Mouse (Mus musculus): ENCODE measurements around the gene Gm12166. TPM values are rescaled to one million over a fixed set of nuclear protein-coding genes. Genes with fewer than 3 reads are reported as not detected.

The Gm12166 gene
- total and polyA plus RNA-seq, 3 experiments = 1.2 to 4.6 (median 1.6) TPM

- Histone ChIP-seq H3K79me2 (replicated peaks; ENCODE audit: control insufficient read depth, insufficient read depth, low read length) (0 out of 2 replicates have a peak, but pooled peaks cover 2% of the 10 kb centered on the region), H3K27ac (peak overlapping the region; percentile 34), H3K36me3 (ENCODE audit: control insufficient read depth, insufficient read depth, low read length) (peaks cover 27% of the 10 kb centered on the region), H3K27me3 (ENCODE audit: control insufficient read depth, insufficient read depth, low read length) (no peaks in the 10 kb centered on the region), H3K4me3 (no peak overlapping the region), H3K4me1 (ENCODE audit: control insufficient read depth, insufficient read depth, low read length) (peaks cover 30% of the 10 kb centered on the region), H3K9ac (ENCODE audit: low read depth, low read length) (no peak overlapping the region)
- DNase-seq = no peak
- no peak for TF ChIP-seq EP300 (IDR thresholded peaks at IDR 0.05; ENCODE audit: insufficient read depth, low read depth, low read length)
- intact Hi-C loops (cut with DNase I) = no loop called here
- 67% methylated on average over 5 of the region's 5 CpGs for WGBS
Observed at GRCm38 (mm10) chr11:46060651-46061020, 8.5 kb upstream of the Gm12166 start.

GRCm38 (mm10) chr11:46059887-46060650 is 7.9 kb upstream of the Gm12166 start:
- Histone ChIP-seq H3K4me1 (ENCODE audit: control insufficient read depth, insufficient read depth, low read length) (peaks cover 25% of the 10 kb centered on the region), H3K79me2 (replicated peaks; ENCODE audit: control insufficient read depth, insufficient read depth, low read length) (0 out of 2 replicates have a peak, but pooled peaks cover 2% of the 10 kb centered on the region), H3K9ac (ENCODE audit: low read depth, low read length) (no peak overlapping the region), H3K27ac (peak overlapping the region; percentile 38; the same call in 1 of the 2 replicates), H3K4me3 (no peak overlapping the region), H3K36me3 (ENCODE audit: control insufficient read depth, insufficient read depth, low read length) (peaks cover 27% of the 10 kb centered on the region), H3K27me3 (ENCODE audit: control insufficient read depth, insufficient read depth, low read length) (no peaks in the 10 kb centered on the region)
- WGBS = 76% methylated on average over 8 of the region's 8 CpGs
- no peak for DNase-seq
- intact Hi-C loops (cut with DNase I) = no loop called here
- TF ChIP-seq CTCF (IDR thresholded peaks at IDR 0.05) (peak; percentile 54), POLR2A (IDR thresholded peaks at IDR 0.05; ENCODE audit: insufficient read depth, low read depth, low read length) (no peak), EP300 (IDR thresholded peaks at IDR 0.05; ENCODE audit: insufficient read depth, low read depth, low read length) (no peak)

GRCm38 (mm10) chr11:46058916-46059315 is 6.8 kb upstream of the Gm12166 start:
- intact Hi-C loops (cut with DNase I) = no loop called here
- no peak for DNase-seq
- TF ChIP-seq POLR2A (IDR thresholded peaks at IDR 0.05; ENCODE audit: insufficient read depth, low read depth, low read length) (no peak), EP300 (IDR thresholded peaks at IDR 0.05; ENCODE audit: insufficient read depth, low read depth, low read length) (no peak), CTCF (IDR thresholded peaks at IDR 0.05) (no peak)
- Histone ChIP-seq H3K27me3 (ENCODE audit: control insufficient read depth, insufficient read depth, low read length) (no peaks in the 10 kb centered on the region), H3K9ac (ENCODE audit: low read depth, low read length) (no peak overlapping the region), H3K27ac (no peak overlapping the region), H3K4me3 (no peak overlapping the region), H3K36me3 (ENCODE audit: control insufficient read depth, insufficient read depth, low read length) (peaks cover 21% of the 10 kb centered on the region), H3K4me1 (ENCODE audit: control insufficient read depth, insufficient read depth, low read length) (peaks cover 19% of the 10 kb centered on the region), H3K79me2 (replicated peaks; ENCODE audit: control insufficient read depth, insufficient read depth, low read length) (0 out of 2 replicates have a peak, but pooled peaks cover 2% of the 10 kb centered on the region)
- 80% methylated on average over 4 of the region's 4 CpGs for WGBS

GRCm38 (mm10) chr11:46058011-46058410 is 5.9 kb upstream of the Gm12166 start:
- H3K4me1 ChIP-seq (ENCODE audit: control insufficient read depth, insufficient read depth, low read length) = peaks cover 15% of the 10 kb centered on the region
- intact Hi-C loops (cut with DNase I) = no loop called here
- 0 out of 2 replicates have a peak, but pooled peaks cover 2% of the 10 kb centered on the region for H3K79me2 ChIP-seq (replicated peaks; ENCODE audit: control insufficient read depth, insufficient read depth, low read length)
- TF ChIP-seq POLR2A (IDR thresholded peaks at IDR 0.05; ENCODE audit: insufficient read depth, low read depth, low read length) (no peak), CTCF (IDR thresholded peaks at IDR 0.05) (no peak), EP300 (IDR thresholded peaks at IDR 0.05; ENCODE audit: insufficient read depth, low read depth, low read length) (no peak)
- WGBS = 7% methylated on average over 9 of the region's 9 CpGs
- H3K27ac ChIP-seq = peak overlapping the region; percentile 90
- peak overlapping the region; percentile 63 for H3K9ac ChIP-seq (ENCODE audit: low read depth, low read length)
- H3K36me3 ChIP-seq (ENCODE audit: control insufficient read depth, insufficient read depth, low read length) = peaks cover 21% of the 10 kb centered on the region
- H3K27me3 ChIP-seq (ENCODE audit: control insufficient read depth, insufficient read depth, low read length) = no peaks in the 10 kb centered on the region
- H3K4me3 ChIP-seq = peak overlapping the region; percentile 84
- peak in 1 of 2 experiments; percentile 41 for DNase-seq

- TF ChIP-seq EP300 (IDR thresholded peaks at IDR 0.05; ENCODE audit: insufficient read depth, low read depth, low read length) (no peak), POLR2A (IDR thresholded peaks at IDR 0.05; ENCODE audit: insufficient read depth, low read depth, low read length) (0 out of 2 replicates have a peak, but pooled peaks have one; percentile 24)
- Histone ChIP-seq H3K36me3 (ENCODE audit: control insufficient read depth, insufficient read depth, low read length) (peaks cover 14% of the 10 kb centered on the region), H3K9ac (ENCODE audit: low read depth, low read length) (peak overlapping the region; percentile 91), H3K27me3 (ENCODE audit: control insufficient read depth, insufficient read depth, low read length) (no peaks in the 10 kb centered on the region), H3K79me2 (replicated peaks; ENCODE audit: control insufficient read depth, insufficient read depth, low read length) (0 out of 2 replicates have a peak, but pooled peaks cover 2% of the 10 kb centered on the region), H3K27ac (peak overlapping the region; percentile 90), H3K4me3 (peak overlapping the region; percentile 84), H3K4me1 (ENCODE audit: control insufficient read depth, insufficient read depth, low read length) (peaks cover 9% of the 10 kb centered on the region)
- under 1% methylated on average over 25 of the region's 25 CpGs for WGBS
- DNase-seq = peak; percentile 67 to 73
- intact Hi-C loops (cut with DNase I) = no loop called here
Observed at GRCm38 (mm10) chr11:46056770-46057411, 4.8 kb upstream of the Gm12166 start.

Data from heart, adult 2 months (tissue).